Mouse (Mus musculus): ENCODE data around the gene Tnip1.

Gene Tnip1

DNA sequence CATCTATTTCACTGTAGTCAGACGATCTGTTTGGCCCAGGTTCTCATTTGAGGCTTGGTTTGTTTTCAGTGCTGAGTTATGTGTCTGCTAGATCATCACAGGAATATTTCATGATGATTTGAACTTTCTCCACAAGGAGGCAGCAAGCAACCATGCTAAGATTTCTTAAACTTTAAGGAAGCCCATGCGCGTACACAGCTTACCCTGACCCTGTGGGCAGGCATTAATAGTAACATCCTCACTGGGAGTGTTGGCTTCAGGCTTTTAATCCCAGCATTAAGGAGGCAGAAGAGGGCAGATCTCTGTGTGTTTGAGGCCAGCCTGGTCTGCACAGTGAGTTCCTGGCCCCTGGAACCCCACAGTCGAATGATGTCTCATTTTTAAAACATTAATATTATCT lies 83.3 kb downstream of the Tnip1 start:
- no peak for DNase-seq (ENCODE audit: inconsistent ontology term)

DNA sequence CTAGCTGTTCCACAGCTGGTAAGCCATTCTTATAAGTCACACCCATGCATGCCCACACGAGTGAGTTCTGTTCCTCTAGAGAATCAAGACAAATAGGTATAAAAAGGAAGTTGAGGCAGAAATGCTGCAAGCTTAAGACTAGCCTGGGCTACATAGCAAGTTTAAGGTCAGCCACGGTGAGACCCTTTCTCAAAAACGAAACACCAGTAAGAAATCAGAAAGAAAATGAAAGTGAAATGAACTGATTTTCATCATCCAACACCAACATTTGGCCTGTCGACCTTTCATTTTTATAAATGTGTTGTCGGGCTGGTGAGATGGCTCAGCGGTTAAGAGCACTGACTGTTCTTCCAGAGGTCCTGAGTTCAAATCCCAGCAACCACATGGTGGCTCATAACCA lies 83.8 kb downstream of the Tnip1 start:
- DNase-seq (ENCODE audit: inconsistent ontology term): no peak

- no peak for DNase-seq (ENCODE audit: inconsistent ontology term)
Measured at GRCm38 (mm10) chr11:54876031-54876430, 86.7 kb downstream of the Tnip1 start.

GRCm38 (mm10) chr11:54871831-54872537 lies 90.7 kb downstream of the Tnip1 start:
- peak; percentile 84 for DNase-seq (ENCODE audit: inconsistent ontology term)

DNA sequence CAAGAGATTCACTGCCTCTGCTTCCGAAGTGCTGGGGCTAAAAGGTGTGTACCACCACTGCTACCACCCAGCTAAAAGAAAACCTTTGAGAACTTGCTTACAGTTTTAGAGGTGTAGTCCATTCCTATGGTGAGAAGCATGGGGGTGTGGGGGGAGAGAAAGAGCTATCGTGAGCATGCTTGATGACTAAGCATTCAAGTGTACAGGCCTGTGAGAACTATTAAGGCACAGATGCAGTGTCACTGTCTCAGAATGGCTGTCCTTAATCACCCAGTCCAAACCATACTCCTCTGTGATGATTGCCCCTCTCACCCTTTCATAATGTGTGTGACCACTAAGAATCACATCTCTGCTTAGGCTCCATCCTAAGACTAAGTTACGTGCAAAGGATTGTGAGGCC lies 93.4 kb downstream of the Tnip1 start:
- DNase-seq (ENCODE audit: inconsistent ontology term): no peak

GRCm38 (mm10) chr11:54868445-54868844 lies 94.3 kb downstream of the Tnip1 start:
- no peak for DNase-seq (ENCODE audit: inconsistent ontology term)

- no peak for DNase-seq (ENCODE audit: inconsistent ontology term)
Measured at GRCm38 (mm10) chr11:54867903-54868434, 94.7 kb downstream of the Tnip1 start.

DNA sequence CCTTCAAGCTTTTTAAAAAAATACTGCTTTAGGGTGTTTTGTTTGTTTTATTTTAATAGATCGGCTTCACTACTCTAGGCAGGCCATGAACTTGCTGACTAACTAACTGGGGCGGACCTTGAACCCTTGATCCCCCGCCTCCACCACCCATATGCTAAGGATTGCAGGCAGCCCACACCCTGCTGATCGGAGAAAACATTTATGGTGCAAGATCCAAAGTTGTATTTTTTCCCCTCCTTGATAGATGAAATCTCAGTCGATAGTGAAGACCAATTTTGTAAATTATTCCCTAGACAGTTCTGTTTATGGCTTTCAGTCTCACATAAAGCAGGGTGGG lies 95.7 kb downstream of the Tnip1 start:
- DNase-seq (ENCODE audit: inconsistent ontology term): no peak

DNA sequence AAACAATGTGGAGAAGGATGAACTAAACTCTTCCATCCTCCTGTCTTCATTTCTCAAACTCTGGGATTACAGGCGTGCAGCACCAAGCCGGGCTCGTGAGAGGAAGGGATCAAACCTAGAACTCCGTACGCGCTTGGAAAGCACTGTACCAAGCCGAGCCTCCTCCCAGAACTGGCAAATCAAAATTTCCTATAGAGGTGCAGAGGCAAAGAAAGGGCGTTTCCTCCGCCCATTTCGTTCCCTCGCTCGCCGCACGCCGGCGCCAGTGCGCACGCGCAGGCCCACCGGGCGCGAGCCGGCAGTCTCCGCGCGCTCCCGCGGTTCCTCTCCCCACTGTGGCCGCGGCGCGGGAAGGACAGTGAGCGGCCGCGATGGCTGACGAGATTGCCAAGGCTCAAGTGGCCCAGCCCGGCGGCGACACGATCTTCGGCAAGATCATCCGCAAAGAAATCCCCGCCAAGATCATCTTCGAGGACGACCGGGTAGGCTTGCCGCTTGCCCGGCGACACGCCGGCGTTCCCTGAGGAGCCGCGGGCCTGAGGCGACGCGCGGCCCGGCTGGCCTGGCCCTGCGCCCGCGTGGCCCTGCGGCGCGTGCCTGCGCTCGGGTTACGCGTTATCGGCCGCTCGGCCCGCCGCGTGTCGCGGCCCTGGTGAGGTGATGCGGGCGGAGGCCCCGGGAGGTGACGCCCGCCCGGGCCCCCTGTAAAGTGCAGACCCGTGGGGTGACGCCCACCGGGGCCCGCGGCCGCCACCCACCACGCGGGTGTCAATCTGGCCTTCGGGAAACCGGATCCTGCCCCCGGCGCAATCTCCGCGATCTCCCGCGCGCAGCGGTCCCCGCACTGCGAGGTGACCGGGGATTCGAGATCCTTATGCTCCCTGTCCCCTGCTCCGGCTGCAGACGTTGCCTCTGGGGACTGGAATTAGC lies 96.3 kb downstream of the Tnip1 start, which contains the start of gene Hint1:
Gene Hint1 (plus strand): TSS at position 265 of the 930 bp plus-strand sequence.
- DNase-seq (ENCODE audit: inconsistent ontology term): peak; percentile 95

GRCm38 (mm10) chr11:54865330-54866085 lies 97.2 kb downstream of the Tnip1 start:
- no peak for DNase-seq (ENCODE audit: inconsistent ontology term)

- no peak for DNase-seq (ENCODE audit: inconsistent ontology term)
Measured at GRCm38 (mm10) chr11:54862621-54863520, 99.8 kb downstream of the Tnip1 start.

DNA sequence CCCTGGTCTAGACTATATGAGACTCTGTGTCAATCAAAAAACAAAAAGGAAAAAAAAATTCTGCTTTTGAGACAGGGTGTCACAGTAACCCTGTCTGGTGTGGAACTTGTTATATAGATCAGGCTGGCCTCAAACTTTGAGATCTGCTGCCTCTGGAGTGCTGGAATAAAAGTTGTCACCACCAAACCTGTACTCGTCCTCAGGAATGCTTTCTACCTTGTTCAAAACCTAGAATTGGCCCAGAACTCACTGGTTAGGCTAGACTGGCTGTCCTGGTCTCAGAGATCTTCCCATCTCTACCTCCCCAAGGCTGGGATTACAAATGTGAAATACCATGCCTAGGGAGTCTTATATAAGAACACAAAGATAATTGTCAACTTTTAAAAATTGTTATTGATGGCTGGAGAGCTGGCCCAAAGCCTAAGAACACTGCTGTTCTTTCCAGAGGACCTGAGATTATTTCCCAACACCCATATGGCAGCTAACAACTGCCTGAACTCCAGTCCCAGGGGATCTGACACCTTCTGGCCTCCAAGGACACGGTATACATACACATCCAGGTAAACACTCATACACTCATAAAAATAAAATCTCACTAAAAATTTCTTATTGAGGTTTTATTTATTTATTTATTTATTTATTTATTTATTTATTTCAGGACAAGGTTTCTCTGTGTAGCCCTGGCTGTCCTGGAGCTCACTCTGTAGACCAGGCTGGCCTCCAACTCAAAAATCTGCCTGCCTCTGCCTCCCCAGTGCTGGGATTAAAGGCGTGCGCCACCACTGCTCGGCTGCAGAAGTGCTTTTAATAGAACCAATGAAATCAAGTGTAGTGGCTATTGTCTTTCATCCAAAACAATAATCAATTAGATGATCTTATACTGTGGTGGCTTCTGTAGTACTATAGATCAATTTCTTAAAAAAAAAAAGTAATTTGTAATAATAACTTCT lies 101.0 kb downstream of the Tnip1 start:
- DNase-seq (ENCODE audit: inconsistent ontology term): no peak

All from Muller cell, postnatal 12 days (primary cell).